In genomic region chr2:160872890-160873382, GRCm38 (mm10) we compare ENCODE assay signal across 8 mouse cellular contexts. TPM values are rescaled to one million over a fixed set of nuclear protein-coding genes. Genes with fewer than 3 reads are reported as not detected.
DNase-seq lines count a peak whose midpoint lies in the region; ATAC-seq lines count a peak whose summit lies in the region.

Gene Zhx3 (minus strand): TSS chr2:160872998.

- H3K9me3 ChIP-seq in intestine, embryonic 15.5 days = no peaks in the 10 kb centered on the region
- H3K9me3 ChIP-seq in midbrain, embryonic 10.5 days (replicated peaks) = no peaks in the 10 kb centered on the region

- WGBS in intestine, embryonic 15.5 days = under 1% methylated on average over 47 of the region's 48 CpGs
- WGBS in midbrain, embryonic 10.5 days = 1% methylated on average over 48 of the region's 48 CpGs

- H3K4me1 ChIP-seq in intestine, embryonic 15.5 days (replicated peaks) = no peaks in the 10 kb centered on the region
- H3K4me1 ChIP-seq in midbrain, embryonic 10.5 days = peaks cover 18% of the 10 kb centered on the region

- H3K27me3 ChIP-seq in intestine, embryonic 15.5 days (replicated peaks) = no peaks in the 10 kb centered on the region
- H3K27me3 ChIP-seq in midbrain, embryonic 10.5 days (ENCODE audit: low read depth, poor library complexity, severe bottlenecking) = no peaks in the 10 kb centered on the region

- peak; percentile 99 for ATAC-seq in intestine, embryonic 15.5 days

- peak within 1 kb of the TSS; percentile 95 for H3K9ac ChIP-seq in intestine, embryonic 15.5 days

- peak within 1 kb of the TSS; percentile 98 for H3K27ac ChIP-seq in intestine, embryonic 15.5 days
- peak within 1 kb of the TSS; percentile 95 for H3K27ac ChIP-seq in midbrain, embryonic 10.5 days (replicated peaks)

- no peaks in the 10 kb centered on the region for H3K36me3 ChIP-seq in intestine, embryonic 15.5 days
- no peaks in the 10 kb centered on the region for H3K36me3 ChIP-seq in midbrain, embryonic 10.5 days

- peak within 1 kb of the TSS; percentile 83 for H3K4me2 ChIP-seq in intestine, embryonic 15.5 days (replicated peaks)

- peak within 1 kb of the TSS; percentile 97 for H3K4me3 ChIP-seq in intestine, embryonic 15.5 days (replicated peaks)
- peak within 1 kb of the TSS; percentile 91 for H3K4me3 ChIP-seq in midbrain, embryonic 10.5 days

- DNase-seq in layer of hippocampus, adult 11-12 months (ENCODE audit: low spot score) = peak; percentile 91
- no peak for DNase-seq in layer of hippocampus, adult 9-10 months (ENCODE audit: low spot score)
- peak; percentile 99 for DNase-seq in embryo, embryonic 9.5 days (ENCODE audit: extremely low spot score)
- peak; percentile 93 to 94 for DNase-seq in gastrocnemius, postnatal 4 days (ENCODE audit: low spot score in 2 of 2)
- peak; percentile 88 to 91 for DNase-seq in left cerebral cortex, postnatal 36 days (ENCODE audit: low spot score in 2 of 2)
- peak; percentile 97 for DNase-seq in midbrain, embryonic 10.5 days (ENCODE audit: low spot score)
- peak; percentile 89 for DNase-seq in right cerebral cortex, postnatal 4 days

- intact Hi-C loops in left cerebral cortex, postnatal 36 days (cut with DNase I) = loop anchor here (5.0 kb wide), 2 partner anchors 66 to 141 kb away; partner anchors contain the start of gene Plcg1

RNA-seq across cellular contexts. Expression of gene Zhx3, which starts in this region (rescaled TPM):
- total RNA-seq in gastrocnemius, postnatal 4 days (2021) = 10 to 100 TPM; 38.3 to 55.9 TPM
- 7.8 and 8.0 TPM in 2 replicates for polyA plus RNA-seq in intestine, embryonic 15.5 days (2015; fragmentation: Nextera tagmentation; extraction: Ambion mirVana)
- 10 to 100 TPM; 63.4 to 84.0 TPM for total RNA-seq in left cerebral cortex, postnatal 36 days (2021)
- 5.9 and 8.9 TPM in 2 replicates for polyA plus RNA-seq in midbrain, embryonic 10.5 days (2016; fragmentation: Nextera tagmentation; extraction: Ambion mirVana)
